Mouse (Mus musculus) WW6 (cell line): ENCODE data around the gene Fgfr3.

ENCODE experiments used
- DNase-seq: peaks from one replicate; pipeline ENCODE4 v3.0.0-alpha.2; 2013; ENCODE audit warnings: low read depth, low spot score

Gene Fgfr3

DNA sequence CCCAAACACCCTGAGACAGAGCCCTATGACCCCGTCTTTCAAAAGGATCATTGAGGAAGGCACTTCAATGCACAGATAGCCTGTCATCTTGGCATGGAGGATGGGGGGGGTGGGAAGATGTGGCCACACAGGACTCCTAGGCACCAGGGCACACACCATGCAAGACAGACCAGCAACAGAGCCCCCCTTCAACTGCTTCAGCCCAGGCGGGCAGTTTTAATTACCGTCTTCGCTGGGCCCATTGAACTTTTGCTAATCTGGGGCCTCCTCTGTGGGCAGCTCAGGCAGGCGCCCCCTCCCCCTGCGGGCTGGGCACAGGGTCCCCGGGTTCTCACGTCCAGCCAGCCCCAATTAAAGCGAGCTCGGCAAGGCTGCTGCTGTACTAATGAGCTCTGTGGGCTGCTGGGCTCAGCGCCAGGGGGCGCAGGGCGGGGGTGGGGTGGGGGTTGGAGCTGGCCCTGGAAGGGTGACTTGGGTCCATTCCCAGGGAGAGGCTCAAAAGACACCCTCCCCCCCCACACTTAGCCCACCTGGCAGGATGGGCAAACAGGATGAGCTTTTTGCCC is 23.4 kb upstream of the Fgfr3 start:
- no peak for DNase-seq

DNA sequence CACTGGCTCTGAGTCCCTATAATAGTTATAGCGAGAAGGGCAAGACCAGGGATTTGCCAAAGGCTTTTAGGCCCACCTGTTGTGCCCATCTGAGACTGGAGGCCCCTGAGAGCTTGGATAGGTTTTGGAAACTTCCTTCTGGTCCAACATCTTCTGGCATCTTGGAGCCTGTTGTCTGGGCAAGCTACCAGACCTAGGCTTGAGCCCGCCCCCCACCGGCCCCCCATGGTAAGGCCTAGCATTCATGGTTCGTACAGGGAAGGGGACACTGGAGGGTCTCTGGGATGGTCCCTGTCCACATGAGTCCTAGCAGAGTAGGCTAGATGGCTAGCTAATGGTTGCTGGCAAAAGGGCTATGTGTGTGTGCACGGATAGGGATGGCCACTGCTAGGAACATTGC is 22.8 kb upstream of the Fgfr3 start:
- no peak for DNase-seq

- no peak for DNase-seq
These were observed 21.5 kb upstream of the Fgfr3 start for GRCm38 (mm10) chr5:33700010-33700409.

DNA sequence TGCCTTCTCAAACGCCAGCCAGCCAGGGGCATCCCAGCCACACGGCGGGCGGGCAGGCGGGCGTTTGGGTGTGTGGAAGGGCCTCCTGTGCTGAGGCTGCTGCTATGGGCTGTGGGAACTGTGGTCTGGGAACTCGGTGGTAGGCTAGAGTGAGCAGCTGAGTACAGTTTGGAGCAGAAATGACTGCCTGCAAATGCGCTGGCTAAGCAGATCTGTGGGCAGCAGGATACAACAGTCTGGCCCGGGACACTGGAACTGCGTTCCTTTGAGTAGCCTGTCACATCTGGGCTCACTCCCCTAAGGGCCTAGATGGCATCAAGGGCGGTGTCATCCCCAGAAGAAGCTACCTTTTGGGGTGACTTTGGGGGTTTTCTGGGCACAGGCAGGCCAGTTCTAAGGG is 19.6 kb upstream of the Fgfr3 start:
- DNase-seq: no peak

DNA sequence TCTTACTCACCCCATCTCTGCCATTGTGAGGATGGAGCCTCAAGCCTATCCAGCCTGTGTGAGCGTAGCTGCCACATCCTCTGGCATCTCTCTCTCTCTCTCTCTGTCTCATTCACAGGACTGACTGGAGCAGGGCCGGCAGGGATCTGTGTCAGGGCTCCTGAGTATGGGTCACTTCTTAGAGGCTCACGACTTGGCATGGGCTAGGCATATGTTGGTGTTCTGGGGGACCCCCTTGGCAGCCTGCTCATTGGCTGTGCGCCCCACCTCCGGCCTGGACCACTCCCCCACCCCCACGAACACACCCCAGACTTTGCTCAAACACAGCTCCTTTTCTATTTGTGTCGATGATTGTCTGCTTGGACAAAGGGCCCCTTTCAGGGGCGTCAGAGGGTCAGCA is 17.5 kb upstream of the Fgfr3 start:
- DNase-seq: no peak

DNA sequence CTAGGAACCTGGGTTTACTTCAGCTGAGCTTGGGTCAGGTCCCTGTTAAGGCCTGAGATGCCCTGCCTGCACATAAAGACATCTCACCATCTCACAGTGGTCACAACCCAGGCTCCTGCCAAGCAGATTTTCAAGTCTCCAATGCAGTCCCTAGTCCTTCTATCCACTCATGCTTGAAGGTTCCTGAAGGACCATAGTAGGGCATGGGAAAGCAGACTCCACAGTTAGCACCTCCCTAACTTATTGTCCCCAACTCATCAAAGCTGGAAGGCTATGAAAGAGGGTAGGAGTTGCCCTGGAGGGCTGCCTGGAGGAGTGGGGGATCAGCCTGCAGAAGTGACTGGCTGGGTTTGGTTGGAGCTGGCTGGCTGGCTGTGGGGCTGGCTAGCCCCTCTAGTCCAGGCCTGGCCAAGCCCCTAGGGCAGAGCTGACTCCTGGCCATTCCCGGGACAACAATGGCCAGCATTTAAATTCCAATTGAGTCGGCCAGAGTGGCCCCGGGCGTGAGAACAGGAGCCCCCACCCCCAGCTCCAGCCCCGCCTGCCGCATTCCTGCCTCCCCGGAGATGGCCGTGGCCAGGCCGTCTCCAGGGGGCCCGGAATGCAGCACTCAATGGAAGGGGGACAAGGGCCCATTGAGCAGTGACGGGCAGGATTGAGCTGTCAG is 16.4 kb upstream of the Fgfr3 start:
- DNase-seq: no peak

GRCm38 (mm10) chr5:33705612-33706349 is 15.7 kb upstream of the Fgfr3 start:
- no peak for DNase-seq

- DNase-seq: no peak
These were observed 15.2 kb upstream of the Fgfr3 start for GRCm38 (mm10) chr5:33706350-33706629.

DNA sequence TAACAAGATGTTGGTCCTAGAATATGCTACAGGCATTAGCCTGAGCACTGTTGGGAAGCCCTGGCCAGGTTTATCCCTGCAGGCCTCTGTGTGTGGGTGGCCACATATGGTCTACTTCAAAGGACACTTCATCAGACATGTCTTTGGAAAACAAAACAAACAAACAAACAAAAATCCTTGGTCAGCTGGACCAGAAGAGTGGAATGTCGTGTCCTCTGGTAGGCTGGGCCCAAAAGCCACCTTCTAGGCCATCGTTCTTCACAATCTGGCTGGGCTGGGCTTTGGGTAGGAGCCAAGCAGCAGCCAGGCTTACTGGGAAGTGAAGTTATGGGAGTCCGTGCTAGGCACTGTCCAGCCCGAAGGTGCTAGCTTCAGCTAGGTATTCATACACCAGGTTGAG is 14.3 kb upstream of the Fgfr3 start:
- no peak for DNase-seq

DNA sequence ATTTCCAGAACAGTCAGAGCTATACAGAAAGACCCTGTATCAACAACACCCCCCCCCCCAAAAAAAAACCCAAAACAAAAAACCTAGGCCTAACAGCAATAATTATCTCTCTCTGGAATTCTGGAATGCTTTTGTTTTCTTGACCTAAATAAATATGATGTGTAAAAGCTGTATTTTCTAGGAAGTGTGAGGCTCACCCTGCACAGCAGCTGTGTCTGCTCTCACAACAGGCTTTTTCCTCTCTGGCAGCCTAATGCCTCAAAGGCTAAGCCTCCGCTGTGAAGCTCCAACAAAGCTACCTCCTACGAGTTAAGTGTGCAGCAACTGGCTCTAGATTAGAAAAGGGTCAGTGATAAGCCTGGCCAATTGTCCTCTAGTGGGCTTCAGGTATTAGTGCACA is 12.4 kb upstream of the Fgfr3 start:
- no peak for DNase-seq

GRCm38 (mm10) chr5:33712550-33712949 is 8.9 kb upstream of the Fgfr3 start:
- DNase-seq: no peak

GRCm38 (mm10) chr5:33715182-33715581 is 6.3 kb upstream of the Fgfr3 start:
- no peak for DNase-seq

- no peak for DNase-seq
These were observed 5.0 kb upstream of the Fgfr3 start for GRCm38 (mm10) chr5:33716467-33716866.

DNA sequence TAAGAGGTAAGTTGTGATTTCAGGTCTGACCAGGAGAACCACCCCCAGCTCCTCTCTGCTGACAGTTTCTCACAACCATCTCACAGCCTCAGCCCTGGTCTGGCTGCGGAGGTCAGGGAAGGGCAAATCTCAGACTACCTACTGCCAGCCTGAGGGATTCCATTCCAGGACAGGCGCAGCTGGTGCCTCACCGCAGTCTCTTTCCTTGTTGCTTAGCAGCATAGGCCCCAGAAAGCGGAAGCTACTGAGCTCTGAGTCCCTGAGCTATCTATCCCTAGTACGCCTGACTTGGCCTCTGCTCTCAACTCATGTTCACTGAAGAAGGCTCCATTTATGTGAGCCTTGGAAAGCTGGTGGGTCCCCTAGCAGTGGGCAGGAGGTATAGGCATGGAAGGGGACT is 3.0 kb upstream of the Fgfr3 start:
- DNase-seq: no peak

DNA sequence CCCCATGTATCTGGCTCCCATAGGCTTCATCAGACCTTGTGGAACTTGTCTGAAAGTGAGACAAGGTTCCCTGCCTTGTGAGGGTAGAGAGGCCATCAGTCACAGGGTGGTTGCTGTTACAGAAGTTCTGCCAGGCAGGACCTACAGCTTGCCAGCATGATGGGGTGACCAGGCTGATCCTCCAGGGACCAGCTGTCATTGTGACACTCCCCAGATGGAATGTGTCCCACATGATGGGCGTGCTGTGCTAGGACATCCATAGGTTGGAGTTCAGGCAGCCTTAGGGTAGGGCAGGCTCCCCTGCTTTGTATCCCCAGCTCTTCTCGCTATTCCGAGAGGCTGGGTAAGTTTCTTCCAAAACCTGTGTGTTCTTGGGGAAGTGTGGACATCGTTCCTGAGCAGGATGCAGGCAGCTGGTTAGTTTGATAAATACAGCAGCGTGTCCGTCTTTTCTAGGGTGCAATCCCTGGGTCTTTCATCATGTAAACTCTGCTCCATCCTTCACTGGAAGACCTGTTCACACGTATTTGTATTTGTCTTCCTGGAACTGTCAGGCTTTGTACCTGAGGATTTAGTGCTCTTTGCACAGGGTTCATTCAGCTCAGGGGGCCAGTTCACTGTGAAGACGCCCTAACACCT is 503 bp upstream of the Fgfr3 start:
- DNase-seq: no peak

DNA sequence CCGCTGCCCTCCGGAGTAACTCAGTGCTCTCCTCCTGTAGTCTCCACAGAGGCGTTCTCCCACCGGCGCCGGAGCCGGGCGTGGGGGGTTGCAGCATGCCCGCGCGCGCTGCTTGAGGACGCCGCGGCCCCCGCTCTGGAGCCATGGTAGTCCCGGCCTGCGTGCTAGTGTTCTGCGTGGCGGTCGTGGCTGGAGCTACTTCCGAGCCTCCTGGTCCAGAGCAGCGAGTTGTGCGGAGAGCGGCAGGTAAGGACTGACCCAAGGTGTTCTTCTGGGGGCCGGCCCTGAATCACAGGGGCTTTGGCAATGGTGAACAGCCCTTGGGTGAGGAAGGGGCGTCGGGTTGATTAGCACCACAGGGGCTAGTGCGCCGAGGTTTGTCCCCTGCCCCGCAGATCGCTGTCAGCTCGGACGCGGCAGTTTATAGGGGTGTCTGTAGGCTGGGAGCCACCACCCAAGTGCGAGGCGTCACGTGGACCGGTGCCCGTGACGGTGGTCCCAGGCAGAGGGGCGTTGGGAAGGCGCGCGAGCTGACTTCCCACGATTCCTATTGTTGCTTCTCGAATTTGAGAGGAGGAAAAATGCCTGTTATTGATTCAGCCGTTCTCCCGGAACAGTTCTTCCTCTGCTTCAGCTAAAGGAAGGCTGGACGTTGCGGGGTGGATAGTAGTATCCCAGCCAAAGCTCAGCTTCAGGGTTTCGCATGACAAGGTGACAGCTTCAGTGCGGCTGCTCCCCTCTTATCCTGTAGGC is 968 bp downstream of the Fgfr3 start:
- no peak for DNase-seq

DNA sequence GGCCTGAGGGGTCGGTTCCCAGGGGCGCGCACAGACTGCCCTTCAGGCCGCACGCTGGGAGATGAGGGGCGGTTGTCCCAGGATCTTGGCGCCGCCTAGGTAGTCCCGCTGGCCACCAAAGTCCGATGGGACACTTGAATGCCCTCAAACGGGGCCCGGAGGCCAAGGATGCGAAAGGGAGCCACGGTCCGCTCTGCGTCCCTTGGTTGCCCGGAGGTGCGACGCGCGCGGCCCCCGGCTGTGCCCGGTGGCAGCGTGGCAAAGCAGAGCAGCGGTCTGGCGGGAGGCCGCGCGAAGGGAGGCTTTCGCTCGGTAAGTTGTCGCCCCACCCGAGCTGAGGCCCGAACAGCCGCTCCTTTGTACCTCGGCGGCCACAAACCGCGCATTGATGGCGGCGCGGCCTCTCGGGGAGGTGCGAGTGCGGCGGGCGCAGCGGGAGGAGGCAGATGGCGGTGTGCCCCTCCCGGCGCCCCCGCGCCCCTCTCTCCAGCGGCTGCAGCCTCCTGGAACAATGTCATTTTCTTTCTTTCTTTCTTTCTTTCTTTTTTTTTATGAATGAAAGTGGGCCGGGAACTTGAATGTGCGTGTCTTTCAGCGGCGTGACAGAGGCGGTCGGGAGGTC is 1.7 kb downstream of the Fgfr3 start:
- no peak for DNase-seq

DNA sequence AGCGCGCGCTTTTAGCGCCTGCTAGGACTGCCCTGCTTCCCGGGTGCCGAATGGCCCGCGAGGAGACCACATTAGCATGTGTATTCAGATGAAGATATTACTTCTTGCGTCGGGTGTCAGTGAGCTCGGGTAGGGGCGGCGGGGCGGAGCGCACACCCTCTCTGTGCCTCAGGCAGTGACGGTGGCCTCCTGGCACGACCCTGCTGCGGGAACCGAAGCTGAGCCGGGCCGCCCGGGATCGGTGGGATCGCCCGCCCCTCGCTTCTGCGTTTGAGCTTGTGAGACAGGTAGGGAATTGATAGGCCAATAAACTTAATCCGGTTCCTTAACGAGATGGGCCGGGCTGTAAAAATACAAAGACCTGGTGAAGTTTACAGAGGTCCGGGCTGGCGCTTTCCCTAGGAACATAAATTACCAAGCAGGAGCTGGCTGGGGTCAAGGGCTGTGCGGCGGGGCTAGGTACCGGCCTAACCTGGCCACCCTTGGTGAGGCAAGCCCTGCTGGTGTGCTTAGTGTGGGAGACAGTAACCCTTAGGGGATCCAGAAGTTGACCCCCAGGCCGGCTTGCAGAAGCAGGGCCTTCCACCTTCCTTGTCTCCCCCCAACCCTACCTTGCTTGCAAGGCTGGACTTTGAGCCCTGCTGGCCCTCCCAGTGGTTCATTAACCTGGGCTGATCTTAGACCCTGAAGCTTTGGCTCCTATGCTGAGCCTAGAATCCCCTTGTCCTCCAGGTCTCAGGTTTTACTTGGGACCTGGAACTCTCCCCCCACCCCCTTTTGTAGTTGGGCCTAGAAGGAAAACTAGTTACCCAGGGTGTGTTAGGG is 2.4 kb downstream of the Fgfr3 start:
- DNase-seq: no peak

GRCm38 (mm10) chr5:33726081-33726647 is 4.7 kb downstream of the Fgfr3 start:
- no peak for DNase-seq

- DNase-seq: no peak
These were observed 5.4 kb downstream of the Fgfr3 start for GRCm38 (mm10) chr5:33726891-33727290.

DNA sequence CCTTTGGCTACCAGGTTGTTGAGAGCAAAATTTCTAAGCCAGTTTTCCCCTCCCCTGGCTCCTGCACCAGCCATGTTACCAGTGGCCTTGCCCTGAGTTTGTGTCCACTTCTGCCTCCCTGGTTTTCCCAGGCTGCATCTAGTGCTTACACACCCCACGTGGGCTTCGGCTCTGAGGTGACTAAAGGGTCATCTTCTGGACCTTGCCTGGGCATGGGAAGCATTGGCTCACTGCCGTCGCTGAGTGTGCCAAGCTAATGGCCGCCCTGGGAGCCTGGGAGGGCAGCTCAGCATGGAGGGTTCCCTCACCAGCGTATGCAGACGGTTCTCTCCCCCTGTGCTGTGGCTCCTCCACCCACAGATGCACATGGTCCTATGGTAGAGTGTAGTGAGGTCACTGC is 7.4 kb downstream of the Fgfr3 start:
- no peak for DNase-seq
